Mouse (Mus musculus): ENCODE data around the gene H2-M10.2.
"Not testable (repeated sequence)": the region's sequence is repeated elsewhere in the genome, so short reads cannot be mapped to it uniquely, and the experiment has no call there.

The H2-M10.2 gene

DNA sequence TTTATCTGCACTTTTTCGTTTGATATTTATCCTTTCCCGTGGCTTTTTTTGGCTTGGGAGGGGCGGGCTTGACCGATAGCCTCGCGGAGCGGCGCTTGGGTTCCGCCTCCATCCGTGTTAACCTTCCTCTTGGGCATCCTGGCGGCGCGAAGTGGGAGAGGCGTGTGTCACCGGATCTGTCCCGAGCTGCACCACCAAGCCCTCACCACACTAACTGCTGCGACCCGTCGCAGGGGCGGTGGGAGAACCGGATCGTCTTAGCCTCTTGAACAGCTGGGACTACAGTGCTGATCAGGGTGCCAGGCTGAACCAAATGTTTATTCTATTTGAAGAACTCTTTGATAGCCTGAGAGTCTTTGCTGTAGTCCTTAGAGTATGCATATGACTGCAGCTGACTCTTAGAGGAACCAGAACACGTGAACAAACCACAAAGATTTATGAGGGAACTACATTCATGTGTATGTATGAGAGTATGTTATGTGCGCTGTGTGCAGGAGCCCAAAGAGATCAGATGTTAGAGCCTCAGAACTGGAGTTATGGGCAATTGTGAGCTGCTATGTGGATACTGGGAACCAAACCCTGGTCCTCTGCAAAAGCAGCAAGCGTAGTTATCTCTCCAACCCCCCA lies 33.9 kb downstream of the H2-M10.2 start:
- no peak for DNase-seq (ENCODE audit: low read depth)

DNA sequence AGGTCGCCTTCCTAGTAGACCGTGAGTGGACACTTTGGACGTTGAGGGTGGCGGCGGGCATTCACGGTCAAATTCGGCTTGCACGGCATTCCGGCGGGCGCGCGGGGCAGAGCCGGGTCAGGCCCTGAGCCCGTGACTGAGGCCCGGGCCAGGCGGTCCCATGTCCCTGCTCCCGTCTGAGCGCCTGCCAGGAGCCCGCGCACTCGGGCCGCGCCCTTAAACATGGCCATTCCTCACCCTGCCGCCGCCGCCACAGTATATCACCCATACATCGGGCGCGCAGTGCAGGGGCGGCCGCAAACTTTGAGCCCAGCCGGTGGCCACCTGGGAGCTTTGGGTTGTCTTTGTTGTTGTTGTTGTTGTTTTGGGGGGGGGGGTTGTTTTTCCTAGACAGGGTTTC lies 37.4 kb downstream of the H2-M10.2 start:
- DNase-seq (ENCODE audit: low read depth): no peak

DNA sequence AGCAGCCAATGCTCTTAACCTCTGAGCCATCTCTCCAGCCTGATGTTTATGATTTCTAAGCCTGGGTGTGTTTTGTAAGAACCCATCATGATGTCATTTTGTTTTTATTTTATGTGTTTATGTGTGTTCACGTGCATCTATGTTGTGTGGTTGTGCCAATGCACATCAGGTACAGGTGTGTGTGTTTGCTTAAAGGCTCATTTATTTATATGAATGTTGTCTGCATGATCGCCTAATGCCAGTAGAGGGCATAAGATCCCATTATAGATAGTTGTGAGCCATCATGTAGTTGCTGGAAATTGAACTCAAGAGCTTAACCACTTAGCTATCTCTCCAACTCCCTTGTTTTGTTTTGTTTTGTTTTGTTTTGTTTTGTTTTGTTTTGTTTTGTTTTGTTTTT lies 40.5 kb downstream of the H2-M10.2 start:
- no peak for DNase-seq (ENCODE audit: low read depth)

DNA sequence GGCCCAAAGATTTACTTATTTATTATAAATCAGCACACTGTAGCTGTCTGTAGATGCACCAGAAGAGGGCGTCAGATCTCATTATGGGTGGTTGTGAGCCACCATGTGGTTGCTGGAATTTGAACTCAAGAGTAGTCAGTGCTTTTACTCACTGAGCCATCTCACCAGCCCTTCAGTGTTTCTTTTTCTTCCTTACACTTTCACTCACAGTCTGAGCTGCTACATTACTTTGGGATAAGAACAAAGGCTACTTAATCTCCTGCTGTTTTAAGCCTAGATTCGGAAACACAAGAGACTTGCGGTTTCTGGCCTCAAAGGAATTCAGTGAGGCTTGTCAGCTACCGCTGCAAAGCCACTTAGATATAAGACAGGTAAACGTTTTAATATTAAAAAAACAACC lies 42.3 kb downstream of the H2-M10.2 start:
- no peak for DNase-seq (ENCODE audit: low read depth)

DNA sequence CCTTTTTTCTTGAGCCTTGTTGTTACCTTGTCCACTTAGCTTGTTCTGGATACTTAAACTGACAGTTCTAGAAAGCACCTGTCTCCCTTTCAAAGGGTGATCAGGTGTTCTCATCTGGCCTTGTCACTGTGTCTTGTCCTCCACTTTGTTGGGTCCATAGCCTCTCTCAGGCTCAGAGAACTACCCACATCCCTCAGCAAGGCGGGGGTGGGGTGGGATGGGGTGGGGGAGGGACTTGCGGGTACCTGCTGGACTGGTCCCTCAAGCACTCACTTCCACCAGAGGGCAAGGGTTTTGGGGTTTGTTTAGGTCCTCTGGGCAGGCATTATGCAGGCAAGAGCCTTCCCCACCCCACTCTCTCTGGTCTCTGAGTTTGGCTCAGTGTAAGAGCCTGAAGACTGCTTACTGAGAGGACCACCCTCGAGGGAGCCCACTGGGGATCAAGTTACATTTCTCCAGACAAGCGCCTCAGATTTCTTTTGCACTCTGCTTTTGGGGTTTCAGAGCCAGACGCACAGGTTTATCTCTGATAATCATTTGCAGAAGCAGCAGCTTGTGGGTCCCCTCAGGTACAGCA lies 45.6 kb downstream of the H2-M10.2 start:
- DNase-seq (ENCODE audit: low read depth): no peak

DNA sequence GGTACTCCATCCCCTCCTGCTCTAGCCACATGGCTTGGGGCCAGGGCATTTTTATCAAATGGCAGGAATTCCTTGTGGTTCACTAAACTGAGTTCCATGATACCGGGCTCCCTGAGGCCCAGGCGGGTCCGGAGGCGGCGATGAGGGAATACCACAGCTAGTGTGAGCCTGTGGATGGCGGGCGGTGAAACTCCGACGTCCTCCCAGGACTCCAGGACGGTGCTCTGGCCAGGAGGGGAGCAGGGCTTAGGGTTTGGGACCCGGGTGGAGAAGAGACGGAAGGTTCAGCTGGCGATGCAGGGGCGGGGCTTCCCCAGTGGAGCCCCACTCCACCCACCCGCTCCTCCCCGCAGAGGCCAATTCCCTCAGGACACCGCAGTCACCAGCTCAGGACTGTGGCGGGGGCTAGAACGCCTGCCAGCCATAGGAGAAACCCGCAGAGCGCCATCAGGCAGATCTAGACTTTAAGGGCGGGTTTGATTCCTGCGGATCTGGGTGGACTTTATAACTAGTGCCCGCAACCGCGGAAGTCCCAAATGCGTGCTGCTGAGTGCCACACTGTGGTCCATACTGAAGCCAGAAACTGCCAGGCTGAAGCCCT lies 48.9 kb downstream of the H2-M10.2 start:
- DNase-seq (ENCODE audit: low read depth): no peak

DNA sequence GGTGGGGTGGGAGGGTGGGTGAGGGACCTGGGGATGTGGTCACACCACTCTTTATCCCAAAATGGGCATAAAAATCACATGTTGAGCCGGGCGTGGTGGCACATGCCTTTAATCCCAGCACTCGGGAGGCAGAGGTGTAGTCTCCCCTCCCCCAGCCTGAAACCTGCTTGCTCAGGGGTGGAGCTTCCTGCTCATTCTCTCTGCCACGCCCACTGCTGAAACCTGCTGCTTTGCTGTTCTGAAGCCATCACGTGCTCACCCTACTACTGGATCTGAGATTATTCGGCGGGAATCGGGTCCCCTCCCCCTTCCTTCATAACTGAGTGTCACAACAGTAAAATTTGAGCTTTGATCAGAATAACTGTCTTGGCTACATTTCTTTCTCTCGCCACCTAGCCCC lies 51.0 kb downstream of the H2-M10.2 start:
- not testable (repeated sequence) for DNase-seq (ENCODE audit: low read depth)
